Mouse (Mus musculus) lung, postnatal 0 days (tissue): ENCODE measurements around the gene 4921524J17Rik.

Source experiments
- CTCF ChIP-seq: IDR thresholded peaks from 2 replicates; pipeline ENCODE4 v1.5.1; 2016; ENCODE audit warnings: antibody characterized with exemption, mild to moderate bottlenecking
- EP300 ChIP-seq: IDR thresholded peaks from 2 replicates; pipeline ENCODE4 v1.6.1; 2016; ENCODE audit warnings: antibody characterized with exemption, mild to moderate bottlenecking, control low read depth

DNA sequence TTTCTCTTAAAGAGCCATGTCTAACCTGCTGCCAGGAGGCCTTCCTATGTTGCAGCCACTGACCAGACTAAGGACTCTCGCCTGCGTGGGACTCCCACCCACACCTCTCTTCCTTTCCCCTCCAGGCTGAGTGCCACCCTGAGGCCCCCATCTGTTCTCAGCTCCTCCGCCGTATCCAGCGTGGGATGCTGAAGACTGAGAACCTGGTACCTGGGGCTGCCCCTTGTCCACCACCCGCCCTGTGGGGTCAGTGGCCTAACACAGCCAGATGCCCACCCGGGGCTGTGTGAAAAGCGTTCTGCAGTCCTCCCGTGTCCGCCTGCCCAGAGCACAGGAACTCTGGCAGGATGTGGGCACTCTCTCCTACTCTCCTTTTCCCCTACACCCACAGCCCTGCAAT is 26.7 kb downstream of the 4921524J17Rik start:
- no peak for TF ChIP-seq CTCF
- no peak for TF ChIP-seq EP300
